Mouse (Mus musculus) naive thymus-derived CD4-positive, alpha-beta T cell, adult 2 months (primary cell): Measurements from ENCODE around the gene Olfr1275.

Experiments
- DNase-seq: peaks from one replicate; pipeline ENCODE4 v3.0.0-alpha.2; 2011; ENCODE audit warnings: low read depth

The Olfr1275 gene

DNA sequence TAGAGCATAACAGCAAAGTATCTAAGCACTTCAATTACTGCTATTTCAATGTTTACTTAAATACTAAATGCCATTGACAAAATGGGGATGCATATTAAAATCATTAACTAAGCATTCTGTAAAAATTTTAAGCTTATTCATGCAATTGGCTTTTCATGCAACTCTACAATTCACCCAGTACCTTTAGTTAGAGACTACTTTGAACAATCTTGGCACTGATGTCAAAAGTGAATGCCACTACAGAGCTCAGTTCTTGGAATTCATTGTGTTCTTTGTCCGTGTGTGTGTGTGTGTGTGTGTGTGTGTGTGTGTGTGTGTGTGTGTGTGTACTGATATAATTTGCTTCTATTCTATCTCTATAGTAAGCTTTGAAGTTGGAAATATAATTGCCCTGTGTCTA lies at the start of gene Olfr1275:
Olfr1275 (minus strand) TSS at position 101 of the 400 bp plus-strand sequence.
- DNase-seq, result no peak

DNA sequence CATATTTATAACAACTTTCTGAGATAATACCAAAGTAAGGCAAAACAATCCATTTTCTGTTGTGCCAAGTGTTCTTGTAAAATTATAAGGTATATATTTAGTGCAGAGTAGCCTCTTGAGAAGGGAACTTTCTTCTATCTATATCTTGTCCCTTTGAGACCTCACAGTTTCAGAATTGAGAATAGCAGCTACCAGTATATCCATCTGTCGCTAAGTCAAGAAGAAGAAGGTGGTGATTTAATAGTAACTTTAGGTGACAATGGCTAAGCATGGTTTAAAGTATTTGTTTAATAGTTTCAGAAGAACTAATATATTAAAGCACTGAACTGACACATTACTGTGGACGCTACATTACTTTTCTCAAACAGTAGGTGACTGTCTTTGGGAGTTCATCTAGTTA lies 38.9 kb upstream of the Olfr1275 start, which contains the start of gene Olfr1277:
Olfr1277 (minus strand) TSS at position 101 of the 400 bp plus-strand sequence.
- no peak for DNase-seq

DNA sequence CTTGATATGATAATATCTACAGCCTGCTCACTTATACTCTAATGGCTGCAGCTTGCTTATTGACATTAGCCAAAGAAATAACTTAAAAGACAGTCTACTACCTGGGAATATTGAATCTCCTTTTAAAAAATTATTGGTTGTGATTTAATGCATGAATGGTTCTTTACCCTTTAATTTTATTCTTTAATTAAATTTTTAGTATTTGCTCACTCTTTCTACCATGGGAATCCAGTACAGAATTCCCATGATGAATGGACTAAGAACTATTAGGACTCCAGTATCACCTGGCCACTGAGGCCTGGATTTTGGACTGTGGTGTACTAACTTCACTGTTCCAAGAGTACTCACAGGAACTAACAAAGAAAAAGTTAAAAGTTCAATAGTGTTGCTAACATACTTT lies 19.1 kb upstream of the Olfr1275 start, which contains the start of gene Olfr1276:
Olfr1276 (plus strand) TSS at position 301 of the 400 bp plus-strand sequence.
- no peak for DNase-seq

DNA sequence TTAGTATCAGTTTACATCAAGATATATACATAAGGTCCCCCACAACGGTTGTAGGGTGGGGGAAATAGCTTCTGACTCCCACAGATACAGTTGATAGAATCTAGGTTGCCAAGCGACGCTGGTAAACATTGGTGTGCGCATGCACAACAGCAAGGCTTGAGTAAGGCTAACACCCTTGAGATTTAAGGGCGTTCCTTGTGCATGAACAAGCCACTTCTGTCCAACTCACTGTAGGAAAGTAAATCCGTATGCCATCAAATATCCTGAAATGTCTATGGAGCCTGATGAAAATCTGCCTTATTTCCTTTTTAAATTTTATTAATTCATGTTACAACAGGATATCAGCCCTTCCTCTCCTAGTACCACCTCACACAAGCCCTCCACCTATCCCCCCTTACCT lies 5.6 kb downstream of the Olfr1275 start, which contains the start of gene 4930430A15Rik:
4930430A15Rik (minus strand) TSS at position 101 of the 400 bp plus-strand sequence.
- DNase-seq, result no peak

DNA sequence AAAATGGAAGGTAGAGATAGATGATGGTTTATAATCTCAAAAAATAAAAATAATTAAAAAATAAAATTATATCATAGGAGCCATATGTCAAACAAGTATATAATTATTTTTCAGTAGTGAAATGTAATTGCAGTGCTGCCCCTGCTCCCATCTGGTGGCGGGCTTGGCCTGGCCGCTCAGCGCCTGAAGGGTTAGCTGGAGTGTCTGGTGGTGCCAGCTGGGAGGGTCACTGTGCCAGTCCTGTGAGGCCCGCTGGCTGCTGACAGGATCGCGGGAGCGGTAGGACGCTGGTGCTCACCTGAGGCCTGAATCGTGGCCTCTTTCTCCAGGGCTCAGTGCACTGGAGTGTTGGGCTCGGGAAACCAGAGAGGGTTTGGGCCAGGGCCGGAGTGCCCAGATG lies 53.0 kb downstream of the Olfr1275 start:
- DNase-seq, result no peak
